Mouse (Mus musculus) liver (tissue): ENCODE measurements at regions not wholly inside any gene's neighbourhood (a gene's known extent, or its start where the extent isn't known, plus 50 kb on each side); places are given as distances from the start of the nearest gene placed in this dataset.

Experiments used
- DNase-seq: peaks from one replicate; pipeline ENCODE4 v3.0.0-alpha.2; 2020; ENCODE audit warnings: mixed read lengths

GRCm38 (mm10) chr16:30652692-30653091, 53.2 kb downstream of the Fam43a start:
- no peak for DNase-seq

GRCm38 (mm10) chr16:30653806-30654205, 54.3 kb downstream of the Fam43a start:
- no peak for DNase-seq

- DNase-seq, result no peak
Measured at GRCm38 (mm10) chr16:30654226-30654625, 54.7 kb downstream of the Fam43a start.

- no peak for DNase-seq
Measured at GRCm38 (mm10) chr16:30655798-30656221, 56.3 kb downstream of the Fam43a start.

- no peak for DNase-seq
Measured at GRCm38 (mm10) chr16:30656881-30657280, 57.4 kb downstream of the Fam43a start.

GRCm38 (mm10) chr16:30658921-30659320, 59.4 kb downstream of the Fam43a start:
- DNase-seq, result no peak

GRCm38 (mm10) chr16:30661086-30661977, 61.8 kb downstream of the Fam43a start:
- DNase-seq, result no peak

- DNase-seq, result no peak
Measured at GRCm38 (mm10) chr16:30663055-30663454, 63.5 kb downstream of the Fam43a start.

- DNase-seq, result no peak
Measured at GRCm38 (mm10) chr16:30663971-30664370, 64.4 kb downstream of the Fam43a start.

GRCm38 (mm10) chr16:30664433-30664832, 64.9 kb downstream of the Fam43a start:
- no peak for DNase-seq

GRCm38 (mm10) chr16:30665881-30666280, 66.4 kb downstream of the Fam43a start:
- DNase-seq, result no peak

- DNase-seq, result no peak
Measured at GRCm38 (mm10) chr16:30669883-30670282, 70.4 kb downstream of the Fam43a start.

- no peak for DNase-seq
Measured at GRCm38 (mm10) chr16:30671584-30671983, 72.1 kb downstream of the Fam43a start.

- no peak for DNase-seq
Measured at GRCm38 (mm10) chr16:30672776-30673550, 73.4 kb downstream of the Fam43a start.

GRCm38 (mm10) chr16:30673662-30674061, 74.1 kb downstream of the Fam43a start:
- DNase-seq, result no peak

- no peak for DNase-seq
Measured at GRCm38 (mm10) chr16:30675829-30676228, 76.3 kb downstream of the Fam43a start.

GRCm38 (mm10) chr16:30677016-30677415, 77.5 kb downstream of the Fam43a start:
- no peak for DNase-seq

GRCm38 (mm10) chr16:30677896-30678707, 78.6 kb downstream of the Fam43a start:
- no peak for DNase-seq

GRCm38 (mm10) chr16:30678708-30679492, 79.4 kb downstream of the Fam43a start:
- DNase-seq, result no peak

- DNase-seq, result no peak
Measured at GRCm38 (mm10) chr16:30679493-30679811, 79.9 kb downstream of the Fam43a start.

- no peak for DNase-seq
Measured at GRCm38 (mm10) chr16:30681421-30681820, 81.9 kb downstream of the Fam43a start.

- DNase-seq, result no peak
Measured at GRCm38 (mm10) chr16:30683986-30684385, 84.5 kb downstream of the Fam43a start.
